Mouse (Mus musculus) lung, embryonic 14.5 days (tissue): ENCODE data around the gene Tmtc1. TPM values are rescaled to one million over a fixed set of nuclear protein-coding genes. Genes with fewer than 3 reads are reported as not detected.

Source experiments
- ATAC-seq: fragments of 200-750 bp; cut with Nextera tagmentation; 2 replicates; pipeline ENCODE4 v1.8.0; 2017; ENCODE audit warnings: mild to moderate bottlenecking, moderate TSS enrichment, moderate library complexity; ENCODE audit not compliant: insufficient read depth
- DNase-seq: peaks from one replicate; pipeline ENCODE4 v3.0.0-alpha.2; 2015
- H3K27ac ChIP-seq: fragments of 300-500 bp; sonication (generic); 2 replicates; pipeline ENCODE4 v1.5.1; 2014; ENCODE audit warnings: low read depth, mild to moderate bottlenecking, moderate library complexity
- H3K27me3 ChIP-seq: fragments of 300-500 bp; sonication (generic); 2 replicates; pipeline ENCODE4 v1.6.1; 2014; ENCODE audit warnings: low read length, control low read depth; ENCODE audit not compliant: insufficient read depth
- H3K36me3 ChIP-seq: fragments of 300-500 bp; sonication (generic); 2 replicates; pipeline ENCODE4 v1.6.1; 2014; ENCODE audit warnings: control low read depth; ENCODE audit not compliant: insufficient read depth
- H3K4me1 ChIP-seq: fragments of 300-500 bp; sonication (generic); 2 replicates; pipeline ENCODE4 v1.6.1; 2014; ENCODE audit warnings: antibody characterized with exemption, control low read depth; ENCODE audit not compliant: insufficient read depth
- H3K4me2 ChIP-seq: fragments of 300-500 bp; sonication (generic); 2 replicates; pipeline ENCODE4 v1.6.1; 2014; ENCODE audit warnings: mild to moderate bottlenecking
- H3K4me3 ChIP-seq: fragments of 300-500 bp; sonication (generic); 2 replicates; pipeline ENCODE4 v1.5.1; 2014; ENCODE audit warnings: low read depth, low read length
- H3K9ac ChIP-seq: fragments of 300-500 bp; sonication (generic); 2 replicates; pipeline ENCODE4 v1.6.1; 2014
- H3K9me3 ChIP-seq: fragments of 300-500 bp; sonication (generic); 2 replicates; pipeline ENCODE4 v1.6.1; 2016; ENCODE audit warnings: low read depth, low read length, control low read depth
- CTCF ChIP-seq: IDR thresholded peaks from 2 replicates; pipeline ENCODE4 v1.5.1; 2016; ENCODE audit warnings: antibody characterized with exemption, low read depth
- WGBS: fragments of 180-500 bp; shearing (Covaris S2); extraction: QIAGEN DNeasy Blood & Tissue Kit; methylation state at CpG from one replicate; pipeline ENCODE4 v1.1.7; 2014; 5-methylcytosine and 5-hydroxymethylcytosine counted together
- polyA plus RNA-seq: library from polyadenylated mRNA; unstranded; fragments of >200 nt; fragmentation: Nextera tagmentation; extraction: Ambion mirVana; gene quantifications from 2 replicates; pipeline ENCODE4 v1.2.1, GENCODE M21; 2014

The Tmtc1 gene
- polyA plus RNA-seq, 1 experiment from 2014 or later: 3.6 TPM

DNA sequence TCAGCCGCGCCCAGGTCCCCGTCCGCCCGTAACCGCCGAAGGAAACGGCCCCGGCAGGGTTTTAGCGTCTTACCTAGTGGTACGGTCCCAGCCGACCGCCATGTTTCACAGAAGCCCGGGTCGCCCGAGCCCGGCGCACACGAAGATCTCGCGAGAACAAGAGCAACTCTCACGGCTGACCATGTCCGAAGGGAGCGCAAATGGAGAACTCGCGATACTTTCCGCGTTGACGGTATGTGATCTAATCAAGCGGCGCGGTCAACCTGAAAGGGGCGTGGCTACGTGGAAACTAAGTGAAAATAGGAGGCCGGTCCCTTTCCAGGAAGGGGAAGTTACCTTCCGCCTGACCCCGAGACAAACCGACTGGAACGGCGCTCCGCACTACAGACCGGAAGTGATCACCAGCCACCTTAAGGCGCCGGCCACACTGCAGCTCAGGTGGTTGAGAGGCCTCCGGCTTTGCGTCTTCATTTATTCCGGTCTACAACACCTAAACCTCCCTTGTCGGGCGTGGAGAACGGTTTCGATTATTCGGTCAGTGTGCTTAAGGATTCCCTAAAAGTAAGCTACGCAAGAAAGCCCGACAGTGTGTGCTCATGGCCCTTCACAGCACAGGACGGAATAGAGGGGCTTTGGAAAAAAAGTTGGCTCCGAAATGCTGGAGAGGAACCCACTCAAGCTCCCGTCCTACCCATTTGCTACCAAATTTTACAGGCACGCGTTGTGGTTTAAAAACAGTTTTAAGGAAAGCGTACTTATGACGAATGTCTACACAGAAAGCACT lies 232.1 kb downstream of the Tmtc1 start, which contains the start of gene Ergic2:
TSS of gene Ergic2 (minus strand) at position 478 of the 784 bp plus-strand sequence.
- H3K4me2 ChIP-seq: peak within 1 kb of the TSS; percentile 74
- H3K27ac ChIP-seq: peak within 1 kb of the TSS; percentile 88
- no peaks in the 10 kb centered on the region for H3K27me3 ChIP-seq
- no peak for TF ChIP-seq CTCF
- ATAC-seq (peak; percentile 99), DNase-seq (peak; percentile 100)
- no peaks in the 10 kb centered on the region for H3K9me3 ChIP-seq
- H3K4me1 ChIP-seq: no peaks in the 10 kb centered on the region
- WGBS: under 1% methylated on average over 61 of the region's 61 CpGs
- H3K4me3 ChIP-seq: peak within 1 kb of the TSS; percentile 98
- H3K36me3 ChIP-seq: no peaks in the 10 kb centered on the region
- H3K9ac ChIP-seq: peak within 1 kb of the TSS; percentile 97

DNA sequence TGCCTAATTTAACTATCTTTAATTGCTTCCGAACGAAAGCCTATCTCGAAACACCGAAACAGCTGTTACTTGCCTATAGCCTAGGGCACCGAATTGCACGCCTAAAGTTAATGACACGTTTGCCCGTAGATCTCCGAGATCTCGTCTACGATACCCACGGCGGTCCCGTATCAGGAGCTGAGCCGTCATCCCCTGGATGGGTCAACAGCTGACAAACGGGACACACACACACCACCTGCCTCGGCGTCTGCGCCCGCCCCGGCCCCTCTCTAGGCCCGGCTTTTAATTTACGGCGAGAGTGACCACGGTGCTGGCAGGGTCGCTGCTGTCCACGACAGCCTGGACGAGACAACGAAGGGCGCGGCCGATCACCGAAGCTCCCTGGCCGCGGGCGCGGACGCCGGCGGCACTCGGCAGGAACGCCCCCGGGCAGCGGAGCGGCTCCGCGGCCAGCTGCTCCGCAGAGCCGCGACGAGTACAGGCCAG lies 232.8 kb downstream of the Tmtc1 start:
- Histone ChIP-seq H3K4me2 (peak overlapping the region; percentile 61), H3K4me1 (no peaks in the 10 kb centered on the region), H3K27ac (peak overlapping the region; percentile 81), H3K36me3 (0 out of 2 replicates have a peak, but pooled peaks cover under 1% of the 10 kb centered on the region), H3K4me3 (peak overlapping the region; percentile 98), H3K9me3 (no peaks in the 10 kb centered on the region), H3K27me3 (no peaks in the 10 kb centered on the region), H3K9ac (peak overlapping the region; percentile 97)
- DNase-seq: peak; percentile 23
- no peak for TF ChIP-seq CTCF
- ATAC-seq: peak; percentile 57
- under 1% methylated on average over 51 of the region's 51 CpGs for WGBS

DNA sequence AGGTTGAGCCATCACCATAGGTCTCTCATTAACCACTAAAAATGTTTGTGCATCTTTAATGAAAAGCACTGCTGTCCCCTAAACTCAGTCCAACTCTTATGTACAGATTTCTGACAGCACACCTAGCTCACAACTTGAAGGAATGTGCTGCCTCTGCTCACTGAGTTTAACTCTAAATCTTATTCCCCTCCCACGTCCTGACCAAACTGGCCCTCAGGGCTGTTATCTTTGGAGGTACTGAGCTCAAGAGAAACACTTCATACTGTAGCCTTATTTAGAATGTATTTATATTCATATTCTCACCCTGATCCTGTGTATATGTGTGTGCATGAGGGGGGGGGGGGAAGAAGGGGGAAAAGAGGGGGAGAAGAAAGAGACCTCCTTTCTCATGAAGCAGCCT lies 236.7 kb downstream of the Tmtc1 start:
- no peak for ATAC-seq
- no peak for TF ChIP-seq CTCF
- WGBS: 57% methylated on average over 1 of the region's 1 CpGs

DNA sequence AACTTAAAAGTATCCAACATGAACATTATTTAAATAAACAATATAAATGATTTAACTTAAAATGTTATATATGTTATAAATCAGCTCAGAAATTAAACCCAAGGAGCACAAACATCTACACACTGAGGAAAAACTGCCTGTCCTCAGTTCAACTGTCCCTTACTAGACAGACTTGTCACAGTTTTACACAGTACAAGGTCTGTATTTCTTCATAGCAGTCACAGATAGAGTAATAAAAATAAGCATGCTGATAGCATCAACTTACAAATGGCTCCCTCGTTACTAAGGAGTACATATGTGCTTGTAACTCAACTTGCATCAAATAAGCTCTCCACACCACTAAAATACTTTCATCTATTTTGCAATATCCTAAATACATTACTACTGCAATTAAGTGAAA lies 239.1 kb downstream of the Tmtc1 start:
- no peak for ATAC-seq
- Histone ChIP-seq H3K4me1 (no peaks in the 10 kb centered on the region), H3K27ac (no peak overlapping the region), H3K4me2 (no peak overlapping the region), H3K36me3 (peaks cover 45% of the 10 kb centered on the region), H3K9ac (no peak overlapping the region), H3K4me3 (no peak overlapping the region), H3K9me3 (no peaks in the 10 kb centered on the region), H3K27me3 (no peaks in the 10 kb centered on the region)
- TF ChIP-seq CTCF: no peak
- DNase-seq: no peak
- WGBS: 88% methylated on average over 1 of the region's 1 CpGs

More for the DNA sequence above, 236.7 kb downstream of the Tmtc1 start:
- H3K4me1 ChIP-seq: no peaks in the 10 kb centered on the region
- H3K4me3 ChIP-seq: no peak overlapping the region
- no peak for DNase-seq
- H3K36me3 ChIP-seq: peaks cover 26% of the 10 kb centered on the region
- H3K27ac ChIP-seq: no peak overlapping the region
- no peaks in the 10 kb centered on the region for H3K9me3 ChIP-seq
- H3K9ac ChIP-seq: no peak overlapping the region
- H3K4me2 ChIP-seq: no peak overlapping the region
- H3K27me3 ChIP-seq: no peaks in the 10 kb centered on the region

DNA sequence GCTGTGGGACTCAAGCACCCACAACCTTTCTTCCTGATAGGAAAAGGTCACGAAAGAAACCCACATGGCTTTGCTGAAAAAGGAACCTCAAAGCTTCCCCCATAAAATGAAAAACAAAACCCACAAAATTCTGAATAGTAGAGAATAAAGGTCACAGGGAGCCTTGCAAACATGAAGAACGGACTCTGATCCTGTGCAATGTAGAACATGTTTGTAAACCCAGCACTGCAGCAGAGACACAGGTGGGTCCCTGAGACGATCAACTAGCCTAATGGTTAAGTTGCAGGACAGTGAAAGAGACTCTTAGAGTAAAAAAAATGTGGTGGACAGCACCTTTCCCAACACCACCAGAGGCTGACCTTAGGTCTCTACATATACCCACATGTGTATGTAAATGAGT lies 244.5 kb downstream of the Tmtc1 start:
- Histone ChIP-seq H3K9me3 (no peaks in the 10 kb centered on the region), H3K4me3 (no peak overlapping the region), H3K4me1 (no peaks in the 10 kb centered on the region), H3K27ac (no peak overlapping the region), H3K4me2 (no peak overlapping the region), H3K27me3 (no peaks in the 10 kb centered on the region), H3K9ac (no peak overlapping the region), H3K36me3 (peaks cover 69% of the 10 kb centered on the region)
- 90% methylated on average over 3 of the region's 3 CpGs for WGBS
- no peak for TF ChIP-seq CTCF
- no peak for ATAC-seq
- no peak for DNase-seq

DNA sequence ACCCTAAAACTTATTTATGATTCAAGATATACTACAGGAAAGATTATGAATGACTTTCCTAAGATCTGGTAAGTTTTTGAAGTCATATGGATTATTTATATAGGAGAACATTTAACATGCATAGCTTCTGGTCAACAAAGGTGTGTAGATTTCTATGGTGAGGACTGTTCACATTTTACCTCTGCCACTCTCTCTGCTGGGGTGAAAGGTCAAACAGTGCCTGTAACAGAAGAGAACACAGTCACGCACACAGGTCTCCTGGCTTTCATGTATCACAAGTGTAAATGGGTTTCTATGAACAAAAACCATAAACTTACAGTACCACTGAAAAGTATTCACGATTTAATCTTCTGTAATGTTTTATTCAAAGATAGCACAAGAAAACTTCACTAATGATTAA lies 245.0 kb downstream of the Tmtc1 start:
- DNase-seq (no peak), ATAC-seq (no peak)
- H3K27ac ChIP-seq: no peak overlapping the region
- 90% methylated on average over 2 of the region's 2 CpGs for WGBS
- no peak overlapping the region for H3K4me2 ChIP-seq
- peaks cover 72% of the 10 kb centered on the region for H3K36me3 ChIP-seq
- no peak for TF ChIP-seq CTCF
- no peak overlapping the region for H3K9ac ChIP-seq
- H3K4me3 ChIP-seq: no peak overlapping the region
- no peaks in the 10 kb centered on the region for H3K4me1 ChIP-seq
- H3K27me3 ChIP-seq: no peaks in the 10 kb centered on the region
- H3K9me3 ChIP-seq: no peaks in the 10 kb centered on the region

DNA sequence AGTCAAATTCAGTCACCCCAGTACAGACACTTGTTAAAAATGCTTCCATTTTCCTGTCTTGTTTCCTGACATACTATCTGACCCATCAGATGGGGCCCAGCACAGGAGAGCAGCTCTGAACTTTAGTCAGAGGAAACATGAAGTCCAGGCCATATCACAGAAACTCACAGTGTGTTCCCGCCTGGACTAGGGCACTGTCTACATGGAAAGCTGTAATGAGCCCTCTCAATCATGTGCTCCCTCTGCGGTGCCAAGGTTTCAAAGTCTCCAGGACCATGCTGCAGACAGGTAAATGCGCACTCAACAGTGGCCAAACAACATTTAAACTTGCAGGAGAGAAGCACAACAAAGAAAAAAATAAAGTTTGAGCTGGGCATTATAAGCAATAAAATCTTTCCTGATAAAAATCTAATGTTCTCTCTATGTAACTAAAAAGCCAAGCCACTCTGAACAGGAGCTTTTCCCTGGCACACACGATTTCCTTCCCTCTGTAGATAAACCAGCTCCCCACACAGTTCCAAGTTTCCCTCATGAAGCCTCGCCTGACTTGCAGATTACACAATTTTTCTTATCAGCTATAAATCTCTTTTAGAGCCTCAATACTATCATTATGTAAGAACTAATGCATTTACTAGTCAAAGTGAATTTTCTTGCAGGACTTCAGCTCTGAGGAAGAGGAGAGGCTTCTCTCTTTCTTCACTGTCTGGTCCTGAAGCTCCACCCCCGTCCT lies 250.1 kb downstream of the Tmtc1 start:
- no peaks in the 10 kb centered on the region for H3K9me3 ChIP-seq
- H3K4me3 ChIP-seq: no peak overlapping the region
- no peaks in the 10 kb centered on the region for H3K4me1 ChIP-seq
- no peaks in the 10 kb centered on the region for H3K27me3 ChIP-seq
- H3K9ac ChIP-seq: no peak overlapping the region
- ATAC-seq: no peak
- H3K36me3 ChIP-seq: peaks cover 69% of the 10 kb centered on the region
- DNase-seq: no peak
- H3K4me2 ChIP-seq: no peak overlapping the region
- no peak overlapping the region for H3K27ac ChIP-seq
- WGBS: 79% methylated on average over 6 of the region's 6 CpGs
- TF ChIP-seq CTCF: no peak
